Mouse (Mus musculus) forelimb bud, embryonic 11.5 days (tissue): ENCODE measurements around the gene Ankrd11.
A peak's percentile ranks its signal among the peaks of the same experiment; 100 is the strongest.

Source experiments
- DNase-seq: peaks from one replicate; pipeline ENCODE4 v3.0.0-alpha.2; 2012; ENCODE audit warnings: low read depth, low spot score

Ankrd11 gene

GRCm38 (mm10) chr8:123005805-123006204, 36.3 kb downstream of the Ankrd11 start:
- DNase-seq, result no peak

GRCm38 (mm10) chr8:123005328-123005727, 36.7 kb downstream of the Ankrd11 start:
- no peak for DNase-seq

GRCm38 (mm10) chr8:123004033-123004922, 37.8 kb downstream of the Ankrd11 start:
- DNase-seq, result peak; percentile 17

GRCm38 (mm10) chr8:123000311-123000710, 41.8 kb downstream of the Ankrd11 start:
- no peak for DNase-seq

GRCm38 (mm10) chr8:122997963-122998362, 44.1 kb downstream of the Ankrd11 start:
- DNase-seq, result no peak

GRCm38 (mm10) chr8:122993740-122994139, 48.3 kb downstream of the Ankrd11 start:
- no peak for DNase-seq

GRCm38 (mm10) chr8:122993031-122993430, 49.0 kb downstream of the Ankrd11 start:
- DNase-seq, result no peak

- DNase-seq, result no peak
Observed at GRCm38 (mm10) chr8:122992296-122992695, 49.8 kb downstream of the Ankrd11 start.

- DNase-seq, result no peak
Observed at GRCm38 (mm10) chr8:122991368-122991767, 50.7 kb downstream of the Ankrd11 start.

- no peak for DNase-seq
Observed at GRCm38 (mm10) chr8:122989976-122990375, 52.1 kb downstream of the Ankrd11 start.

- no peak for DNase-seq
Observed at GRCm38 (mm10) chr8:122988955-122989354, 53.1 kb downstream of the Ankrd11 start.

- no peak for DNase-seq
Observed at GRCm38 (mm10) chr8:122987255-122987654, 54.8 kb downstream of the Ankrd11 start.

- DNase-seq, result no peak
Observed at GRCm38 (mm10) chr8:122986501-122987184, 55.4 kb downstream of the Ankrd11 start.

- DNase-seq, result no peak
Observed at GRCm38 (mm10) chr8:122984175-122984574, 57.9 kb downstream of the Ankrd11 start.

- no peak for DNase-seq
Observed at GRCm38 (mm10) chr8:122983178-122983942, 58.7 kb downstream of the Ankrd11 start.

GRCm38 (mm10) chr8:122981646-122982045, 60.4 kb downstream of the Ankrd11 start:
- no peak for DNase-seq

GRCm38 (mm10) chr8:122979865-122980509, 62.1 kb downstream of the Ankrd11 start:
- no peak for DNase-seq

GRCm38 (mm10) chr8:122979424-122979823, 62.7 kb downstream of the Ankrd11 start:
- no peak for DNase-seq

- DNase-seq, result no peak
Observed at GRCm38 (mm10) chr8:122976046-122976445, 66.0 kb downstream of the Ankrd11 start.

GRCm38 (mm10) chr8:122969964-122970620, 72.0 kb downstream of the Ankrd11 start:
- DNase-seq, result no peak

GRCm38 (mm10) chr8:122968145-122968544, 73.9 kb downstream of the Ankrd11 start:
- DNase-seq, result no peak
